Comparison of ENCODE assay signal across 29 mouse cellular contexts in the genomic region with DNA sequence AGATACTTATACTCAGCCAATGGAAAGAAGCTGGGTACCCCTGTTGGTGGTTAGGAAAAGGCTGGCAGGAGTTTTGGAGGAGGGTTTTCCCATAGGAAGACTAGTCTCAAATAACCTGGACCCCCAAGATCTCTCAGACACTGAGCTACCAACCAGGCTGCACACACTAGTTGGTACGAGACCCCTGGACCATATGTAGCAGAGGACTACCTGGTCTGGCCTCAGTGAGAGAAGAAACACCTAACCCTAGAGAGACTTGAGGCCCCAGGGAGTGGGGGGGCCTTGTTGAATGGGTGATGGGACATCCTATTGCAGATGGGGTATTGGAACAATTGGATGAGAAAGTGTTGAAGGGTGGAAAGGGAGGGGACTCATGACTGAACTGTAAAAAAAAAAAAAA. TPM values are rescaled to one million over a fixed set of nuclear protein-coding genes. Genes with fewer than 3 reads are reported as not detected.
DNase-seq lines count a peak whose midpoint lies in the region; ATAC-seq lines count a peak whose summit lies in the region.
"Had no signal": no experiment of that assay in that cellular context is flagged by ENCODE, and none has a peak within 500 bp of the region (broad histone marks: within the 10 kb centered on the region; RNA-seq: fewer than 3 reads in every experiment).

No protein-coding gene starts in this region.

- no peak overlapping the region for H3K4me3 ChIP-seq in forebrain, embryonic 11.5 days (ENCODE audit: low read depth, low read length)
- no peak overlapping the region for H3K4me3 ChIP-seq in forebrain, embryonic 10.5 days
- H3K4me3 ChIP-seq in hindbrain, embryonic 12.5 days = no peak overlapping the region
- H3K4me3 ChIP-seq in hindbrain, embryonic 14.5 days (replicated peaks; ENCODE audit: low read length) = no peak overlapping the region
- H3K4me3 ChIP-seq in midbrain, embryonic 12.5 days = no peak overlapping the region
- no peak overlapping the region for H3K4me3 ChIP-seq in midbrain, embryonic 15.5 days
- H3K4me3 ChIP-seq: embryonic facial prominence, embryonic 12.5 days; erythroblast, embryonic 14.5 days; gastrocnemius, adult 2 months; heart, embryonic 12.5 days; hindbrain, embryonic 13.5 days had no signal

- H3K4me1 ChIP-seq in forebrain, embryonic 11.5 days (replicated peaks; ENCODE audit: control insufficient read depth, insufficient read depth, low read length) = no peaks in the 10 kb centered on the region
- no peaks in the 10 kb centered on the region for H3K4me1 ChIP-seq in forebrain, embryonic 10.5 days
- no peaks in the 10 kb centered on the region for H3K4me1 ChIP-seq in hindbrain, embryonic 12.5 days
- no peaks in the 10 kb centered on the region for H3K4me1 ChIP-seq in hindbrain, embryonic 14.5 days (replicated peaks; ENCODE audit: control insufficient read depth, insufficient read depth, low read length)
- no peaks in the 10 kb centered on the region for H3K4me1 ChIP-seq in midbrain, embryonic 12.5 days
- no peaks in the 10 kb centered on the region for H3K4me1 ChIP-seq in midbrain, embryonic 15.5 days
- H3K4me1 ChIP-seq: embryonic facial prominence, embryonic 12.5 days; heart, embryonic 12.5 days; hindbrain, embryonic 13.5 days had no signal

- no peaks in the 10 kb centered on the region for H3K36me3 ChIP-seq in forebrain, embryonic 11.5 days (ENCODE audit: control insufficient read depth, insufficient read depth, low read length)
- H3K36me3 ChIP-seq in forebrain, embryonic 10.5 days (replicated peaks) = no peaks in the 10 kb centered on the region
- H3K36me3 ChIP-seq in hindbrain, embryonic 12.5 days = no peaks in the 10 kb centered on the region
- H3K36me3 ChIP-seq in hindbrain, embryonic 14.5 days (replicated peaks; ENCODE audit: control insufficient read depth, insufficient read depth) = no peaks in the 10 kb centered on the region
- no peaks in the 10 kb centered on the region for H3K36me3 ChIP-seq in midbrain, embryonic 12.5 days
- H3K36me3 ChIP-seq in midbrain, embryonic 15.5 days (replicated peaks) = no peaks in the 10 kb centered on the region
- H3K36me3 ChIP-seq: embryonic facial prominence, embryonic 12.5 days; G1E; heart, embryonic 12.5 days; hindbrain, embryonic 13.5 days had no signal

- H3K9ac ChIP-seq in forebrain, embryonic 11.5 days (ENCODE audit: low read length) = no peak overlapping the region
- H3K9ac ChIP-seq in hindbrain, embryonic 12.5 days = no peak overlapping the region
- H3K9ac ChIP-seq in hindbrain, embryonic 14.5 days = no peak overlapping the region
- H3K9ac ChIP-seq in midbrain, embryonic 12.5 days (replicated peaks) = no peak overlapping the region
- no peak overlapping the region for H3K9ac ChIP-seq in midbrain, embryonic 15.5 days
- H3K9ac ChIP-seq: embryonic facial prominence, embryonic 12.5 days; forebrain, postnatal 0 days; heart, embryonic 12.5 days; hindbrain, embryonic 13.5 days had no signal

- ATAC-seq in forebrain, embryonic 11.5 days (replicated peaks; ENCODE audit: low FRiP score) = no peak
- 0 out of 2 replicates have a peak, but pooled peaks have one; percentile 56 for ATAC-seq in hindbrain, embryonic 12.5 days (ENCODE audit: low FRiP score)
- no peak; the same call in 1 of the 2 replicates for ATAC-seq in hindbrain, embryonic 14.5 days (ENCODE audit: low FRiP score)
- ATAC-seq in midbrain, embryonic 12.5 days (ENCODE audit: low FRiP score, low read depth) = peak; percentile 49; the same call in 1 of the 2 replicates
- ATAC-seq in midbrain, embryonic 15.5 days (replicated peaks) = no peak
- ATAC-seq: forebrain, embryonic 14.5 days; forebrain, postnatal 0 days; Patski had no signal

- 93% methylated on average over 1 of the region's 1 CpGs for WGBS in forebrain, embryonic 11.5 days
- WGBS in forebrain, embryonic 10.5 days = 91% methylated on average over 1 of the region's 1 CpGs
- 94% methylated on average over 1 of the region's 1 CpGs for WGBS in hindbrain, embryonic 12.5 days
- WGBS in hindbrain, embryonic 14.5 days = 87% methylated on average over 1 of the region's 1 CpGs
- WGBS in midbrain, embryonic 12.5 days = 94% methylated on average over 1 of the region's 1 CpGs
- 80% methylated on average over 1 of the region's 1 CpGs for WGBS in midbrain, embryonic 15.5 days

- peaks cover 8% of the 10 kb centered on the region; the same call in 1 of the 2 replicates for H3K9me3 ChIP-seq in forebrain, embryonic 11.5 days (ENCODE audit: control insufficient read depth, low read length)
- peaks cover 21% of the 10 kb centered on the region for H3K9me3 ChIP-seq in forebrain, embryonic 10.5 days
- H3K9me3 ChIP-seq in hindbrain, embryonic 12.5 days (replicated peaks) = peaks cover 13% of the 10 kb centered on the region
- peaks cover 12% of the 10 kb centered on the region; the same call in 1 of the 2 replicates for H3K9me3 ChIP-seq in hindbrain, embryonic 14.5 days (ENCODE audit: control insufficient read depth, low read length)
- peaks cover 13% of the 10 kb centered on the region; the same call in 1 of the 2 replicates for H3K9me3 ChIP-seq in midbrain, embryonic 12.5 days
- H3K9me3 ChIP-seq in midbrain, embryonic 15.5 days = peaks cover 5% of the 10 kb centered on the region
- H3K9me3 ChIP-seq: G1E had no signal

- DNase-seq in forebrain, embryonic 11.5 days (ENCODE audit: low spot score) = peak; percentile 38
- DNase-seq in forebrain, embryonic 10.5 days (ENCODE audit: extremely low spot score, low spot score) = no peak
- DNase-seq in hindbrain, embryonic 14.5 days (ENCODE audit: low spot score) = no peak
- DNase-seq: adrenal gland, postnatal 10 days; adrenal gland, postnatal 36 days; B cell, adult 2 months; cerebellum, adult 18-20 months; cerebellum, adult 9-10 months; cerebellum, postnatal 14 days; forebrain, postnatal 0 days; gastrocnemius, adult 2 months; gastrocnemius, postnatal 14 days; heart, adult 18-20 months; heart, postnatal 14 days; heart, postnatal 4 days had no signal

- H3K27ac ChIP-seq in forebrain, embryonic 11.5 days (ENCODE audit: low read depth, low read length) = no peak overlapping the region
- no peak overlapping the region for H3K27ac ChIP-seq in forebrain, embryonic 10.5 days
- no peak overlapping the region for H3K27ac ChIP-seq in hindbrain, embryonic 12.5 days
- no peak overlapping the region for H3K27ac ChIP-seq in hindbrain, embryonic 14.5 days
- H3K27ac ChIP-seq in midbrain, embryonic 12.5 days (replicated peaks) = no peak overlapping the region
- H3K27ac ChIP-seq in midbrain, embryonic 15.5 days = no peak overlapping the region
- H3K27ac ChIP-seq: embryonic facial prominence, embryonic 12.5 days; gastrocnemius, adult 2 months; hindbrain, embryonic 13.5 days had no signal

- no peak overlapping the region for H3K4me2 ChIP-seq in forebrain, embryonic 11.5 days (ENCODE audit: low read depth, low read length, severe bottlenecking)
- no peak overlapping the region for H3K4me2 ChIP-seq in hindbrain, embryonic 12.5 days (replicated peaks)
- no peak overlapping the region for H3K4me2 ChIP-seq in hindbrain, embryonic 14.5 days (replicated peaks)
- H3K4me2 ChIP-seq in midbrain, embryonic 12.5 days (replicated peaks) = no peak overlapping the region
- no peak overlapping the region for H3K4me2 ChIP-seq in midbrain, embryonic 15.5 days
- H3K4me2 ChIP-seq: embryonic facial prominence, embryonic 12.5 days; heart, embryonic 12.5 days; hindbrain, embryonic 13.5 days had no signal

- no peaks in the 10 kb centered on the region for H3K27me3 ChIP-seq in forebrain, embryonic 11.5 days (ENCODE audit: control insufficient read depth, insufficient read depth, low read length)
- no peaks in the 10 kb centered on the region for H3K27me3 ChIP-seq in forebrain, embryonic 10.5 days (ENCODE audit: poor library complexity, severe bottlenecking)
- no peaks in the 10 kb centered on the region for H3K27me3 ChIP-seq in hindbrain, embryonic 12.5 days
- no peaks in the 10 kb centered on the region for H3K27me3 ChIP-seq in hindbrain, embryonic 14.5 days (ENCODE audit: control insufficient read depth, insufficient read depth, low read length)
- no peaks in the 10 kb centered on the region for H3K27me3 ChIP-seq in midbrain, embryonic 12.5 days
- no peaks in the 10 kb centered on the region for H3K27me3 ChIP-seq in midbrain, embryonic 15.5 days (replicated peaks)
- H3K27me3 ChIP-seq: CH12.LX; embryonic facial prominence, embryonic 12.5 days; heart, embryonic 12.5 days; hindbrain, embryonic 13.5 days; Patski had no signal

RNA-seq across cellular contexts. Expression of gene Sirpb1b, which starts 8.6 kb away (rescaled TPM):
- polyA plus RNA-seq in forebrain, embryonic 11.5 days (2014; fragmentation: Nextera tagmentation; extraction: Ambion mirVana) = not detected in 2 replicates
- not detected in 2 replicates for polyA plus RNA-seq in forebrain, embryonic 10.5 days (2016; fragmentation: Nextera tagmentation; extraction: Ambion mirVana)
- polyA plus RNA-seq in hindbrain, embryonic 12.5 days (2016; fragmentation: Nextera tagmentation; extraction: Ambion mirVana) = not detected in 2 replicates
- polyA plus RNA-seq in hindbrain, embryonic 14.5 days (2014; fragmentation: Nextera tagmentation; extraction: Ambion mirVana) = not detected in 2 replicates
- polyA plus RNA-seq in midbrain, embryonic 12.5 days (2016; fragmentation: Nextera tagmentation; extraction: Ambion mirVana) = not detected in 2 replicates
- not detected in 2 replicates for polyA plus RNA-seq in midbrain, embryonic 15.5 days (2015; fragmentation: Nextera tagmentation; extraction: Ambion mirVana)
- polyA plus RNA-seq: embryonic facial prominence, embryonic 12.5 days; erythroblast, embryonic 14.5 days; forebrain, embryonic 14.5 days; forebrain, postnatal 0 days; frontal cortex, adult 2 months; G1E; heart, embryonic 12.5 days; heart, embryonic 16.5 days; hindbrain, embryonic 13.5 days; intestine, postnatal 0 days; Patski had no signal

Comparison
In these comparisons a context has a peak if more than half of its experiments do, and no peak if none do; other contexts are left out.
1. ATAC-seq: peak in hindbrain, embryonic 12.5 days (single experiment) and midbrain, embryonic 12.5 days (single experiment); none in forebrain, embryonic 11.5 days (single experiment), hindbrain, embryonic 14.5 days (single experiment) and midbrain, embryonic 15.5 days (single experiment).